Mouse (Mus musculus): ENCODE results near the gene Bag5. TPM values are rescaled to one million over a fixed set of nuclear protein-coding genes. Genes with fewer than 3 reads are reported as not detected.

The Bag5 gene
- polyA plus RNA-seq, 1 experiment: 52.7 TPM

DNA sequence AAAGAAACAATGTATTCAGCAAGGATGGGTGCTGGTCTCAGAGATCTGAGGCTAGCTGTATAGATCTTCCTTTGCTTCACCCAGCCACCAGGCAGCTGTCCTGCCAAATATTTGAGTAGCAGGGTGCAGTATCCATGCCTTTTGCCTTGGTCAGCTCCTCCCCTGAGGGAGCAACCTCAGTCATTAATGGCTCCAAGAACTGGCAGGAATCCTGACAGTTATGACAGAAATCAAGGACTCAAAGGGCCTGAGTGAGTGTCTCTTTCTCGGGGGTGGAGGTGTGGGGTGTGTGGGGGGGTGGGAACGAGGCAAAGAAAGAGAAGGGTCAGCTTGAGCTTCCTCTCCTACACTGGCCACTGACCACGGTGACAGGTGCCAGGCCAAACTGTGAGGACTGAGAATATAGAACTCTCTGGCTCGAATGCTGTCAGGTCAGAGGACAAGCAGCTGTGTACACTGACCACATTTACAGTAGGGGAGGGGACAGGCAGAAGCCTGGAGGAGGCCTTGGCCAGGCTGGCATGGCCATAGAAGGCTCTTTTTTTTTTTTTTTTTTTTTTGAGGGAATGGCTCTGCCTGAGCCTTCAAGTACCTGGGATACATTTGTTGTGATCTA is 43.1 kb upstream of the Bag5 start:
- H3K27ac ChIP-seq (ENCODE audit: insufficient read depth, low read length): no peak overlapping the region
- no peak for DNase-seq
- WGBS: 32% methylated on average over 4 of the region's 4 CpGs
- peaks cover 11% of the 10 kb centered on the region; the same call in 1 of the 2 replicates for H3K4me1 ChIP-seq (ENCODE audit: control insufficient read depth, insufficient read depth, low read length)
- H3K27me3 ChIP-seq (ENCODE audit: control insufficient read depth, insufficient read depth, low read length): no peaks in the 10 kb centered on the region
- H3K4me3 ChIP-seq (replicated peaks; ENCODE audit: insufficient read depth, low read depth, low read length): no peak overlapping the region
- TF ChIP-seq POLR2A (IDR thresholded peaks at IDR 0.05; ENCODE audit: borderline replicate concordance, insufficient read depth, low read length) (no peak), CTCF (IDR thresholded peaks at IDR 0.05; ENCODE audit: borderline replicate concordance, insufficient read depth, low read depth, low read length) (no peak)

DNA sequence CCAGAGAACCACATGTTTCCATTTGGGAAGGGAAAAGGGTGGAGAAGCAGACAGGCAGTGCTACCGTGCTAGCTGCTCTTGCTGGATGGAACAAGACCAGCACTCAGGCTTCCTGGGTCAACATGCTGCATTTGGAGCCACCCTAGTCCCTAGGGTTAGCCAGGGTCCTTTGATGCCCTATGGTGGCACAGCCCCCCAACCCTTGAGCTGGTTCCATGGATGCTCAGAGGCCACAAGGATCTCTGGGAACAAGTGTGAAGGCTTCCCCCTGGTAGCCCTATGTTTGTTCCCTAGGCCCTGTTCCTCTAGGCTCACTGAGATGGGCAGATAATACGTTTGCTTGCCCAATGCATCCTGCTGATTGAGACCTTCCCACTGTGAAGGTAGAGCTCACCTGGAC is 42.2 kb upstream of the Bag5 start:
- Histone ChIP-seq H3K27me3 (ENCODE audit: control insufficient read depth, insufficient read depth, low read length) (no peaks in the 10 kb centered on the region), H3K4me3 (replicated peaks; ENCODE audit: insufficient read depth, low read depth, low read length) (no peak overlapping the region), H3K4me1 (ENCODE audit: control insufficient read depth, insufficient read depth, low read length) (peaks cover 6% of the 10 kb centered on the region; the same call in 1 of the 2 replicates), H3K27ac (ENCODE audit: insufficient read depth, low read length) (no peak overlapping the region)
- WGBS: 73% methylated on average over 2 of the region's 2 CpGs
- no peak for DNase-seq
- no peak for TF ChIP-seq POLR2A (IDR thresholded peaks at IDR 0.05; ENCODE audit: borderline replicate concordance, insufficient read depth, low read length)
- TF ChIP-seq CTCF (IDR thresholded peaks at IDR 0.05; ENCODE audit: borderline replicate concordance, insufficient read depth, low read depth, low read length): no peak

DNA sequence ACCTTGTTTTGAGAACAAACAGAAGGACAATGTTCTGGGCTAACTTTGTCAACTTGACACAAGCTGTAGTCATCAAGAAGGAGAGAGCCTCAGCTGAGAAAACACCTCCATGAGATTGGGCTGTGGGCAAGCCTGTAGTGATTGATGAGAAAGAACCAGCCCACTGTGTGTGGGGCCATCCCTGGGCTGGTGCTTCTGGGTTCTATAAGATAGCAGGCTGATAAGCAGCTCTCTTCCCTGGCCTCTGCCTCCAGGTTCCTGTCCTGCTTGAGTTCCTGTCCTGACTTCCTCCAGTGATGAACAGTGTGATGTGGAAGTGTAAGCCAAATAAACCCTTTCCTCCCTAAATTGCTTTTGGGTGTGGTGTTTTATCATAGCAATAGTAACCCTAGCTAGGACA is 41.7 kb upstream of the Bag5 start:
- TF ChIP-seq CTCF (IDR thresholded peaks at IDR 0.05; ENCODE audit: borderline replicate concordance, insufficient read depth, low read depth, low read length): no peak
- TF ChIP-seq POLR2A (IDR thresholded peaks at IDR 0.05; ENCODE audit: borderline replicate concordance, insufficient read depth, low read length): no peak
- DNase-seq: no peak
- peaks cover 6% of the 10 kb centered on the region; the same call in 1 of the 2 replicates for H3K4me1 ChIP-seq (ENCODE audit: control insufficient read depth, insufficient read depth, low read length)
- H3K4me3 ChIP-seq (replicated peaks; ENCODE audit: insufficient read depth, low read depth, low read length): no peak overlapping the region
- H3K27ac ChIP-seq (ENCODE audit: insufficient read depth, low read length): no peak overlapping the region
- no peaks in the 10 kb centered on the region for H3K27me3 ChIP-seq (ENCODE audit: control insufficient read depth, insufficient read depth, low read length)

DNA sequence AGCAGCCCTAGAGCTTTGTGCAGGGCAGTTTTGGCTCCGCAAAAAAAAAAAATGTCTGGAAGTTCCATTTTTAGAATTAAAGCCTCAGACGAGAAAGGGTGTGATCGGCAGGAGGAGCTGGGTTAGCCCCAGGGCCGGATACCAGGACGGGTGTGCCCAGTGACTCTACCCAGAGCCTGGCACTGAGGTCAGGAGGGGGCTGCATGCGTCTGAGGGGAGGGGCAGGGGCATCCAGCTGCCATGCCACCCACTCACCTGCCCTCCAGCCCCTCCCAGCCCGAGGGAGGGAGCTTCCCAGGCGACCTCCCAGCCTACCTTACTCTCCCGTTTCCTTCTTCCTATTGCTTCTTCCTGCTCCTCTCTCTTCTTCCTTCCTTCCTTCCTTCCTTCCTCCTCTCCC is 40.3 kb upstream of the Bag5 start:
- no peak for DNase-seq
- H3K4me3 ChIP-seq (replicated peaks; ENCODE audit: insufficient read depth, low read depth, low read length): no peak overlapping the region
- TF ChIP-seq POLR2A (IDR thresholded peaks at IDR 0.05; ENCODE audit: borderline replicate concordance, insufficient read depth, low read length) (no peak), CTCF (IDR thresholded peaks at IDR 0.05; ENCODE audit: borderline replicate concordance, insufficient read depth, low read depth, low read length) (no peak)
- 35% methylated on average over 9 of the region's 9 CpGs for WGBS
- H3K27me3 ChIP-seq (ENCODE audit: control insufficient read depth, insufficient read depth, low read length): no peaks in the 10 kb centered on the region
- H3K27ac ChIP-seq (ENCODE audit: insufficient read depth, low read length): no peak overlapping the region
- peaks cover 6% of the 10 kb centered on the region; the same call in 1 of the 2 replicates for H3K4me1 ChIP-seq (ENCODE audit: control insufficient read depth, insufficient read depth, low read length)

DNA sequence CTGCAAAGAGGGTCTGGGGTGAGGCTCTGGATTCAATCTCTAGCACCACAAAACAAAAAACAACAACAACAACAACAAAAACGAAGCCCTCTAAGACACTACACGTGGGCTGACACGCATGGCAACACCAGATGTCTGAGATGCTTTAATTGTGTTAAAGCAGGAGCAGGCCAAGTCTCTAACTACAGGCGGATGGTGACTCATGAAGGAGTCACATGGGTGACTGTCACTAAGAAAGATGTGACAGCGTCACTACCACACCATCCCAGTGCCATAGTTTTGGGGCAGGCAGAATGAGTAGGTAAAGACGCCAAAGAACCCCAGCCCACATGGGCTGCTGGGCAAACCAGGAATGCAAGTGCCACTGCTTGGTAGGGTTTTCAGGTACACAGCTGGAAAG is 39.4 kb upstream of the Bag5 start:
- DNase-seq: no peak
- Histone ChIP-seq H3K27me3 (ENCODE audit: control insufficient read depth, insufficient read depth, low read length) (no peaks in the 10 kb centered on the region), H3K4me3 (replicated peaks; ENCODE audit: insufficient read depth, low read depth, low read length) (no peak overlapping the region), H3K27ac (ENCODE audit: insufficient read depth, low read length) (no peak overlapping the region), H3K4me1 (ENCODE audit: control insufficient read depth, insufficient read depth, low read length) (peaks cover 5% of the 10 kb centered on the region; the same call in 1 of the 2 replicates)
- TF ChIP-seq POLR2A (IDR thresholded peaks at IDR 0.05; ENCODE audit: borderline replicate concordance, insufficient read depth, low read length): no peak
- no peak for TF ChIP-seq CTCF (IDR thresholded peaks at IDR 0.05; ENCODE audit: borderline replicate concordance, insufficient read depth, low read depth, low read length)
- 88% methylated on average over 6 of the region's 6 CpGs for WGBS

DNA sequence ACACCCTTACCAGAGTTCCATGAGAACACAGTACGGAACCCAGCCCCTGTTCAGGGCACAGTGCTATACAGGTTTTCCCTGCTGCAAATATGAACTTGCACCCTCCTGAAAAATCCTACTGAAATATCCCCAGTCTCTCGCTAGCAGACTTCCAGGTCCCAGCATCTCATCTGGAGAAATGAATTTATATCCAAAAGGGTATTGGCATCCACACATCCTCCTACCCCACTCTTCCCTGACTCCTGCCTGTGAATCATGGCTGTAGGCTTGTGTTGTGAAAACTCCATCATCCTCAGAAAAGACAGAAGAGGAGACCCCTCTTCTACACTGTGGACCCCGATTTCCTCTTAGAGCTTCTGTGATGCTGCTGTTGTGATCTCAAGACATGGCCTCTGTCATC is 37.7 kb upstream of the Bag5 start:
- H3K4me1 ChIP-seq (ENCODE audit: control insufficient read depth, insufficient read depth, low read length): peaks cover 7% of the 10 kb centered on the region
- TF ChIP-seq CTCF (IDR thresholded peaks at IDR 0.05; ENCODE audit: borderline replicate concordance, insufficient read depth, low read depth, low read length): no peak
- TF ChIP-seq POLR2A (IDR thresholded peaks at IDR 0.05; ENCODE audit: borderline replicate concordance, insufficient read depth, low read length): no peak
- WGBS: 98% methylated on average over 3 of the region's 3 CpGs
- H3K4me3 ChIP-seq (replicated peaks; ENCODE audit: insufficient read depth, low read depth, low read length): no peak overlapping the region
- no peak overlapping the region for H3K27ac ChIP-seq (ENCODE audit: insufficient read depth, low read length)
- no peaks in the 10 kb centered on the region for H3K27me3 ChIP-seq (ENCODE audit: control insufficient read depth, insufficient read depth, low read length)
- DNase-seq: no peak

DNA sequence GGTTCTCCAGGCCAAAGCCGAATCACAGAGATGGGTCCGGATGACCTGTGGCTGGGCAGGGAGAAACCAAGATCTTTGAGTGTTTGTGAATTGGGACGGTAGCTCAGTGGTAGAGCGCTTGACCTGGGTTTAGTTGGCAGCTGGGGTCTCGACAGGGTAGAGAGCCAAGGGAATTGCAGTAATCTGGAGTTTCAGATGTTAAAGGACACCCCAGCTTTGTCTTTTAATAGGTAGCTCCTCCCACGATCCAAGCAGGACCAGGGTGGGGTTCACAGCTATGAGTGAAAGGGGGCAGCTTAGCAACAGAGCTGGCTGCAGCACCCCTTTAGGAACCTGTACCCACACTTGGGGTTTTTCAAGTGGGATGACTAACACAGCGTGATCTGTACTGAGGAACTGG is 34.4 kb upstream of the Bag5 start:
- no peak overlapping the region for H3K4me3 ChIP-seq (replicated peaks; ENCODE audit: insufficient read depth, low read depth, low read length)
- no peak for DNase-seq
- no peak overlapping the region for H3K27ac ChIP-seq (ENCODE audit: insufficient read depth, low read length)
- peaks cover 13% of the 10 kb centered on the region for H3K4me1 ChIP-seq (ENCODE audit: control insufficient read depth, insufficient read depth, low read length)
- WGBS: 85% methylated on average over 7 of the region's 7 CpGs
- no peak for TF ChIP-seq POLR2A (IDR thresholded peaks at IDR 0.05; ENCODE audit: borderline replicate concordance, insufficient read depth, low read length)
- no peak for TF ChIP-seq CTCF (IDR thresholded peaks at IDR 0.05; ENCODE audit: borderline replicate concordance, insufficient read depth, low read depth, low read length)
- no peaks in the 10 kb centered on the region for H3K27me3 ChIP-seq (ENCODE audit: control insufficient read depth, insufficient read depth, low read length)

DNA sequence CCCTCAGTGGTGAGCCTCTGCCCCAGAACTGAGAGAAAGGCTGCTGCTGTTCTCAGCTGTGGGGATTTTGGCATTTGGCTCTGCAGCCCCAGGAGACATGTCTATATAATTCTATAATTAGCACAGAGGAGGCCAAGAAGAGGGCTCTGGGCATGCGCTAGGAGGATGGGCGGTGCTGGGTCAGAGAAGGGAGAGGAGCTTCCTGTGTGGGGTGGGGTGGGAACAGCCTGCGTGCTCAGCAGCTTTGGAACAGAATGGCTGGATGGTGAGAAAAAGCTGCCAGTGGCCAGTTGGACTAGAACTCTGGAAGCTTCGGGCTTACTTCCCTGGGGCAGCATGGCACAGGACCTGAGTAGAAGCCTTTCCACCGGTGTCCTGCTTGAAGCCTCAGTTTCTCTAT is 33.0 kb upstream of the Bag5 start:
- no peak overlapping the region for H3K4me3 ChIP-seq (replicated peaks; ENCODE audit: insufficient read depth, low read depth, low read length)
- 10% methylated on average over 5 of the region's 5 CpGs for WGBS
- H3K27me3 ChIP-seq (ENCODE audit: control insufficient read depth, insufficient read depth, low read length): no peaks in the 10 kb centered on the region
- H3K27ac ChIP-seq (ENCODE audit: insufficient read depth, low read length): peak overlapping the region; percentile 23; the same call in 1 of the 2 replicates
- peak in 1 of 2 experiments; percentile 54 for DNase-seq
- H3K4me1 ChIP-seq (ENCODE audit: control insufficient read depth, insufficient read depth, low read length): peaks cover 13% of the 10 kb centered on the region
- TF ChIP-seq POLR2A (IDR thresholded peaks at IDR 0.05; ENCODE audit: borderline replicate concordance, insufficient read depth, low read length): no peak
- TF ChIP-seq CTCF (IDR thresholded peaks at IDR 0.05; ENCODE audit: borderline replicate concordance, insufficient read depth, low read depth, low read length): no peak
